Mouse (Mus musculus) lung, embryonic 14.5 days (tissue): ENCODE data around the gene Sh3pxd2a. TPM values are rescaled to one million over a fixed set of nuclear protein-coding genes. Genes with fewer than 3 reads are reported as not detected.

Source experiments
- ATAC-seq: fragments of 200-750 bp; cut with Nextera tagmentation; 2 replicates; pipeline ENCODE4 v1.8.0; 2017; ENCODE audit warnings: mild to moderate bottlenecking, moderate TSS enrichment, moderate library complexity; ENCODE audit not compliant: insufficient read depth
- DNase-seq: peaks from one replicate; pipeline ENCODE4 v3.0.0-alpha.2; 2015
- H3K27ac ChIP-seq: fragments of 300-500 bp; sonication (generic); 2 replicates; pipeline ENCODE4 v1.5.1; 2014; ENCODE audit warnings: low read depth, mild to moderate bottlenecking, moderate library complexity
- H3K27me3 ChIP-seq: fragments of 300-500 bp; sonication (generic); 2 replicates; pipeline ENCODE4 v1.6.1; 2014; ENCODE audit warnings: low read length, control low read depth; ENCODE audit not compliant: insufficient read depth
- H3K36me3 ChIP-seq: fragments of 300-500 bp; sonication (generic); 2 replicates; pipeline ENCODE4 v1.6.1; 2014; ENCODE audit warnings: control low read depth; ENCODE audit not compliant: insufficient read depth
- H3K4me1 ChIP-seq: fragments of 300-500 bp; sonication (generic); 2 replicates; pipeline ENCODE4 v1.6.1; 2014; ENCODE audit warnings: antibody characterized with exemption, control low read depth; ENCODE audit not compliant: insufficient read depth
- H3K4me2 ChIP-seq: fragments of 300-500 bp; sonication (generic); 2 replicates; pipeline ENCODE4 v1.6.1; 2014; ENCODE audit warnings: mild to moderate bottlenecking
- H3K4me3 ChIP-seq: fragments of 300-500 bp; sonication (generic); 2 replicates; pipeline ENCODE4 v1.5.1; 2014; ENCODE audit warnings: low read depth, low read length
- H3K9ac ChIP-seq: fragments of 300-500 bp; sonication (generic); 2 replicates; pipeline ENCODE4 v1.6.1; 2014
- H3K9me3 ChIP-seq: fragments of 300-500 bp; sonication (generic); 2 replicates; pipeline ENCODE4 v1.6.1; 2016; ENCODE audit warnings: low read depth, low read length, control low read depth
- CTCF ChIP-seq: IDR thresholded peaks from 2 replicates; pipeline ENCODE4 v1.5.1; 2016; ENCODE audit warnings: antibody characterized with exemption, low read depth
- WGBS: fragments of 180-500 bp; shearing (Covaris S2); extraction: QIAGEN DNeasy Blood & Tissue Kit; methylation state at CpG from one replicate; pipeline ENCODE4 v1.1.7; 2014; 5-methylcytosine and 5-hydroxymethylcytosine counted together
- polyA plus RNA-seq: library from polyadenylated mRNA; unstranded; fragments of >200 nt; fragmentation: Nextera tagmentation; extraction: Ambion mirVana; gene quantifications from 2 replicates; pipeline ENCODE4 v1.2.1, GENCODE M21; 2014

The Sh3pxd2a gene
- polyA plus RNA-seq, result 10.2 and 12.0 TPM in 2 replicates

- peak within 1 kb of the TSS; percentile 84 for H3K9ac ChIP-seq
- H3K9me3 ChIP-seq, result no peaks in the 10 kb centered on the region
- 0 out of 2 replicates have a peak, but pooled peaks have one; percentile 9 for TF ChIP-seq CTCF
- H3K4me3 ChIP-seq, result peak within 1 kb of the TSS; percentile 79
- peaks cover 19% of the 10 kb centered on the region for H3K4me1 ChIP-seq
- peak; percentile 89 for DNase-seq
- 2% methylated on average over 54 of the region's 70 CpGs for WGBS
- peak within 1 kb of the TSS; percentile 88 for H3K27ac ChIP-seq
- no peaks in the 10 kb centered on the region for H3K27me3 ChIP-seq
- H3K4me2 ChIP-seq, result peak within 1 kb of the TSS; percentile 66
- ATAC-seq, result peak; percentile 92
- H3K36me3 ChIP-seq, result no peaks in the 10 kb centered on the region
Observed at GRCm38 (mm10) chr19:47464304-47465241, at the start of gene Sh3pxd2a. Sh3pxd2a (minus strand) TSS chr19:47464401.

- Histone ChIP-seq H3K4me1 (peaks cover 15% of the 10 kb centered on the region), H3K27me3 (no peaks in the 10 kb centered on the region), H3K36me3 (peaks cover 47% of the 10 kb centered on the region), H3K4me2 (no peak overlapping the region), H3K9ac (no peak overlapping the region), H3K9me3 (no peaks in the 10 kb centered on the region), H3K4me3 (no peak overlapping the region), H3K27ac (no peak overlapping the region)
- TF ChIP-seq CTCF, result no peak
- 65% methylated on average over 4 of the region's 4 CpGs for WGBS
- no peak for DNase-seq
- no peak for ATAC-seq
Observed at GRCm38 (mm10) chr19:47513618-47513897, 49.4 kb upstream of the Sh3pxd2a start.

- WGBS, result 54% methylated on average over 21 of the region's 21 CpGs
- peaks cover 42% of the 10 kb centered on the region for H3K36me3 ChIP-seq
- DNase-seq, result peak; percentile 55
- H3K9me3 ChIP-seq, result no peaks in the 10 kb centered on the region
- ATAC-seq, result no peak
- H3K27ac ChIP-seq, result no peak overlapping the region
- TF ChIP-seq CTCF, result no peak
- no peaks in the 10 kb centered on the region for H3K27me3 ChIP-seq
- peaks cover 15% of the 10 kb centered on the region for H3K4me1 ChIP-seq
- no peak overlapping the region for H3K9ac ChIP-seq
- no peak overlapping the region for H3K4me3 ChIP-seq
- H3K4me2 ChIP-seq, result no peak overlapping the region
Observed at GRCm38 (mm10) chr19:47512794-47513617, 48.8 kb upstream of the Sh3pxd2a start.

GRCm38 (mm10) chr19:47511958-47512357, 47.8 kb upstream of the Sh3pxd2a start:
- Histone ChIP-seq H3K36me3 (peaks cover 40% of the 10 kb centered on the region), H3K4me1 (peaks cover 15% of the 10 kb centered on the region), H3K9me3 (no peaks in the 10 kb centered on the region), H3K27me3 (no peaks in the 10 kb centered on the region), H3K9ac (no peak overlapping the region), H3K4me2 (no peak overlapping the region), H3K27ac (peak overlapping the region; percentile 75), H3K4me3 (no peak overlapping the region)
- TF ChIP-seq CTCF, result no peak
- 46% methylated on average over 6 of the region's 6 CpGs for WGBS
- ATAC-seq, result no peak
- peak; percentile 41 for DNase-seq

GRCm38 (mm10) chr19:47511294-47511675, 47.1 kb upstream of the Sh3pxd2a start:
- no peak for TF ChIP-seq CTCF

GRCm38 (mm10) chr19:47510473-47511293, 46.5 kb upstream of the Sh3pxd2a start:
- H3K9me3 ChIP-seq, result no peaks in the 10 kb centered on the region
- H3K4me3 ChIP-seq, result no peak overlapping the region
- WGBS, result 43% methylated on average over 25 of the region's 25 CpGs
- no peak for TF ChIP-seq CTCF
- peak overlapping the region; percentile 88 for H3K27ac ChIP-seq
- no peaks in the 10 kb centered on the region for H3K27me3 ChIP-seq
- DNase-seq (peak; percentile 72), ATAC-seq (peak; percentile 19; the same call in 1 of the 2 replicates)
- peaks cover 32% of the 10 kb centered on the region for H3K36me3 ChIP-seq
- H3K4me1 ChIP-seq, result peaks cover 15% of the 10 kb centered on the region
- peak overlapping the region; percentile 36 for H3K4me2 ChIP-seq
- no peak overlapping the region for H3K9ac ChIP-seq

More at GRCm38 (mm10) chr19:47511294-47511675, 47.1 kb upstream of the Sh3pxd2a start:
- Histone ChIP-seq H3K9ac (no peak overlapping the region), H3K27me3 (no peaks in the 10 kb centered on the region), H3K36me3 (peaks cover 33% of the 10 kb centered on the region), H3K4me3 (no peak overlapping the region), H3K4me2 (no peak overlapping the region), H3K27ac (peak overlapping the region; percentile 75), H3K9me3 (no peaks in the 10 kb centered on the region), H3K4me1 (peaks cover 15% of the 10 kb centered on the region)
- 67% methylated on average over 7 of the region's 7 CpGs for WGBS
- DNase-seq (no peak), ATAC-seq (no peak)
